Mouse (Mus musculus) liver, embryonic 14.5 days (tissue): ENCODE results near the gene Il12a. TPM values are rescaled to one million over a fixed set of nuclear protein-coding genes. Genes with fewer than 3 reads are reported as not detected.

Source experiments
- ATAC-seq: fragments of 200-750 bp; cut with Nextera tagmentation; 2 replicates; pipeline ENCODE4 v1.8.0; 2017; ENCODE audit warnings: moderate number of reproducible peaks, mild to moderate bottlenecking, moderate library complexity; ENCODE audit not compliant: insufficient read depth
- DNase-seq, 3 experiments: peaks; one replicate each; pipeline ENCODE4 v3.0.0-alpha.2; 2012 to 2013; ENCODE audit warnings: low read depth in 3 of 3, low spot score in 3 of 3
- H3K27ac ChIP-seq: fragments of 300-500 bp; sonication (generic); 2 replicates; pipeline ENCODE4 v1.5.1; 2014; ENCODE audit warnings: moderate library complexity, mild to moderate bottlenecking, control low read depth, inconsistent platforms
- H3K27me3 ChIP-seq: fragments of 300-500 bp; sonication (generic); 2 replicates; pipeline ENCODE4 v1.6.1; 2014; ENCODE audit warnings: mild to moderate bottlenecking, low read length, moderate library complexity; ENCODE audit not compliant: control insufficient read depth, insufficient read depth
- H3K36me3 ChIP-seq: fragments of 300-500 bp; sonication (generic); replicated peaks from 2 replicates; pipeline ENCODE4 v1.6.1; 2014; ENCODE audit warnings: low read depth; ENCODE audit not compliant: control insufficient read depth, insufficient read depth
- H3K4me1 ChIP-seq, 2 experiments: fragments of 200-500 bp in 1 of 2; fragments of 300-500 bp in 1 of 2; sonication (generic) in 1 of 2; replicated peaks; 2 replicates each; pipeline ENCODE4 v1.6.1; 2012 to 2014; ENCODE audit warnings: antibody characterized with exemption in 1 of 2, inconsistent platforms in 1 of 2, low read length in 1 of 2; ENCODE audit not compliant: control insufficient read depth in 2 of 2, insufficient read depth in 2 of 2
- H3K4me2 ChIP-seq: fragments of 300-500 bp; sonication (generic); 2 replicates; pipeline ENCODE4 v1.6.1; 2014; ENCODE audit warnings: low read depth, mild to moderate bottlenecking, control low read depth, moderate library complexity
- H3K4me3 ChIP-seq, 2 experiments: fragments of 200-500 bp in 1 of 2; fragments of 300-500 bp in 1 of 2; sonication (generic) in 1 of 2; 2 replicates each; pipeline ENCODE4 v1.5.1; 2012 to 2014; ENCODE audit warnings: low read depth in 2 of 2, low read length in 2 of 2, mild to moderate bottlenecking in 2 of 2, control low read depth in 1 of 2, inconsistent platforms in 1 of 2, moderate library complexity in 1 of 2; ENCODE audit not compliant: insufficient read depth in 1 of 2
- H3K9ac ChIP-seq: fragments of 300-500 bp; sonication (generic); replicated peaks from 2 replicates; pipeline ENCODE4 v1.6.1; 2014; ENCODE audit warnings: mild to moderate bottlenecking, control low read depth, moderate library complexity
- H3K9me3 ChIP-seq: fragments of 300-500 bp; sonication (generic); 2 replicates; pipeline ENCODE4 v1.6.1; 2016; ENCODE audit warnings: low read length, mixed read lengths; ENCODE audit not compliant: control insufficient read depth
- CTCF ChIP-seq: IDR thresholded peaks from 2 replicates; pipeline ENCODE4 v1.5.1; 2016; ENCODE audit warnings: antibody characterized with exemption, low read depth, control low read depth
- EP300 ChIP-seq: IDR thresholded peaks from 2 replicates; pipeline ENCODE4 v1.6.1; 2016; ENCODE audit warnings: antibody characterized with exemption, low read depth
- WGBS: fragments of 180-500 bp; shearing (Covaris S2); extraction: QIAGEN DNeasy Blood & Tissue Kit; methylation state at CpG from one replicate; pipeline ENCODE4 v1.1.7; 2014; ENCODE audit not compliant: insufficient replicate concordance; 5-methylcytosine and 5-hydroxymethylcytosine counted together
- polyA plus RNA-seq, 2 experiments: library from polyadenylated mRNA; depleted of rRNA in 1 of 2; stranded (reverse) in 1 of 2; unstranded in 1 of 2; fragments of >200 nt; fragmentation: Nextera tagmentation in 1 of 2; extraction: Ambion mirVana in 1 of 2; gene quantifications; 2 replicates each; pipeline versions ENCODE4 v1.2.1 to v1.2.3; 2012 to 2014

Il12a gene
- polyA plus RNA-seq, 2 experiments, result 1.8 to 2.3 TPM

- Histone ChIP-seq H3K27me3 (no peaks in the 10 kb centered on the region), H3K9ac (no peak overlapping the region), H3K4me3 (no peak overlapping the region), H3K4me2 (no peak overlapping the region), H3K27ac (no peak overlapping the region), H3K9me3 (no peaks in the 10 kb centered on the region), H3K36me3 (no peaks in the 10 kb centered on the region), H3K4me1 (peaks cover 0 to under 1% of the 10 kb centered on the region in 2 experiments; a peak in 1 of 4 replicates)
- DNase-seq (no peak), ATAC-seq (no peak)
- TF ChIP-seq EP300, result no peak
- 76% methylated on average over 1 of the region's 1 CpGs for WGBS
Observed at GRCm38 (mm10) chr3:68684207-68684606, 6.2 kb upstream of the Il12a start.

GRCm38 (mm10) chr3:68686852-68687560, 3.4 kb upstream of the Il12a start:
- Histone ChIP-seq H3K27ac (no peak overlapping the region), H3K27me3 (no peaks in the 10 kb centered on the region), H3K9me3 (no peaks in the 10 kb centered on the region), H3K4me2 (no peak overlapping the region), H3K9ac (no peak overlapping the region), H3K4me3 (no peak overlapping the region), H3K36me3 (no peaks in the 10 kb centered on the region), H3K4me1 (0 out of 4 replicates have a peak, but pooled peaks cover 0 to 4% of the 10 kb centered on the region in 2 experiments)
- DNase-seq (no peak), ATAC-seq (no peak)
- TF ChIP-seq EP300 (no peak), CTCF (no peak)
- 57% methylated on average over 8 of the region's 8 CpGs for WGBS

- Histone ChIP-seq H3K4me3 (no peak overlapping the region), H3K9ac (no peak overlapping the region), H3K4me2 (no peak overlapping the region), H3K27ac (no peak overlapping the region), H3K4me1 (peaks cover 0 to 4% of the 10 kb centered on the region in 2 experiments; a peak in 1 of 4 replicates), H3K36me3 (no peaks in the 10 kb centered on the region), H3K27me3 (no peaks in the 10 kb centered on the region), H3K9me3 (no peaks in the 10 kb centered on the region)
- 77% methylated on average over 7 of the region's 7 CpGs for whole genome bisulfite sequencing
- TF ChIP-seq EP300, result no peak
- TF ChIP-seq CTCF, result no peak
- ATAC-seq (no peak), DNase-seq (no peak)
Observed at GRCm38 (mm10) chr3:68689346-68689745, 1.1 kb upstream of the Il12a start.

- H3K9me3 ChIP-seq, result no peaks in the 10 kb centered on the region
- H3K4me2 ChIP-seq, result peak overlapping the region; percentile 41
- H3K4me3 ChIP-seq, result peak overlapping the region; percentile 3 to 45; a peak in 3 of 4 replicates
- H3K4me1 ChIP-seq, result peaks cover 0 to 4% of the 10 kb centered on the region in 2 experiments; a peak in 1 of 4 replicates
- no peak overlapping the region for H3K9ac ChIP-seq
- no peaks in the 10 kb centered on the region for H3K27me3 ChIP-seq
- no peak overlapping the region for H3K27ac ChIP-seq
- no peaks in the 10 kb centered on the region for H3K36me3 ChIP-seq
- DNase-seq (no peak), ATAC-seq (no peak)
- 26% methylated on average over 28 of the region's 28 CpGs for whole genome bisulfite sequencing
- TF ChIP-seq EP300 (no peak), CTCF (no peak)
Observed at GRCm38 (mm10) chr3:68691100-68691778, 795 bp downstream of the Il12a start.

GRCm38 (mm10) chr3:68691938-68692599, 1.6 kb downstream of the Il12a start:
- Histone ChIP-seq H3K9me3 (no peaks in the 10 kb centered on the region), H3K27ac (no peak overlapping the region), H3K27me3 (no peaks in the 10 kb centered on the region), H3K36me3 (no peaks in the 10 kb centered on the region), H3K4me2 (peak overlapping the region; percentile 41), H3K9ac (no peak overlapping the region), H3K4me1 (peaks cover 0 to 4% of the 10 kb centered on the region in 2 experiments; a peak in 1 of 4 replicates), H3K4me3 (peak overlapping the region; percentile 3 to 45; a peak in 2 of 4 replicates)
- DNase-seq, result no peak
- WGBS, result 11% methylated on average over 7 of the region's 7 CpGs
- no peak for TF ChIP-seq EP300
- TF ChIP-seq CTCF, result no peak
- ATAC-seq, result no peak
